In genomic region chr15:99386796-99387195, GRCm38 (mm10) we compare ENCODE assay signal across 18 mouse cellular contexts. TPM values are rescaled to one million over a fixed set of nuclear protein-coding genes. Genes with fewer than 3 reads are reported as not detected.
DNase-seq lines count a peak whose midpoint lies in the region; ATAC-seq and TF ChIP-seq lines count a peak whose summit lies in the region.
"Had no signal": no experiment of that assay in that cellular context is flagged by ENCODE, and none has a peak within 500 bp of the region (broad histone marks: within the 10 kb centered on the region; RNA-seq: fewer than 3 reads in every experiment).

No protein-coding gene starts in this region.

- H3K9ac ChIP-seq in kidney, embryonic 16.5 days (replicated peaks; ENCODE audit: low read length): no peak overlapping the region
- H3K9ac ChIP-seq in liver, adult 2 months (ENCODE audit: low read depth, low read length): no peak overlapping the region
- H3K9ac ChIP-seq in liver, embryonic 12.5 days: no peak overlapping the region
- no peak overlapping the region for H3K9ac ChIP-seq in liver, embryonic 16.5 days (ENCODE audit: low read depth, low read length)
- H3K9ac ChIP-seq: forebrain, embryonic 13.5 days; forebrain, postnatal 0 days; heart, embryonic 12.5 days had no signal

- no peaks in the 10 kb centered on the region for H3K36me3 ChIP-seq in kidney, embryonic 16.5 days (ENCODE audit: insufficient read depth, low read length)
- no peaks in the 10 kb centered on the region for H3K36me3 ChIP-seq in liver, adult 2 months (ENCODE audit: control insufficient read depth, insufficient read depth, low read length)
- H3K36me3 ChIP-seq in liver, embryonic 12.5 days: no peaks in the 10 kb centered on the region
- H3K36me3 ChIP-seq in liver, embryonic 16.5 days (ENCODE audit: control insufficient read depth, insufficient read depth): no peaks in the 10 kb centered on the region
- no peaks in the 10 kb centered on the region for H3K36me3 ChIP-seq in small intestine, adult 2 months (ENCODE audit: control insufficient read depth, insufficient read depth, low read length)
- H3K36me3 ChIP-seq: embryonic facial prominence, embryonic 10.5 days; heart, embryonic 12.5 days; hindbrain, embryonic 10.5 days had no signal

- H3K9me3 ChIP-seq in kidney, embryonic 16.5 days (ENCODE audit: low read length): no peaks in the 10 kb centered on the region
- no peaks in the 10 kb centered on the region for H3K9me3 ChIP-seq in liver, embryonic 12.5 days (replicated peaks)
- no peaks in the 10 kb centered on the region for H3K9me3 ChIP-seq in liver, embryonic 16.5 days (replicated peaks; ENCODE audit: control insufficient read depth, low read length)
- H3K9me3 ChIP-seq: embryonic facial prominence, embryonic 10.5 days; forebrain, embryonic 13.5 days; heart, embryonic 12.5 days; hindbrain, embryonic 10.5 days had no signal

- no peak for TF ChIP-seq POLR2A in liver, adult 2 months (IDR thresholded peaks at IDR 0.05; ENCODE audit: extremely low read depth, insufficient read depth, low read length)
- no peak for TF ChIP-seq POLR2A in small intestine, adult 2 months (IDR thresholded peaks at IDR 0.05; ENCODE audit: low read depth, low read length)

- no peaks in the 10 kb centered on the region for H3K27me3 ChIP-seq in kidney, embryonic 16.5 days (ENCODE audit: insufficient read depth, low read length)
- no peaks in the 10 kb centered on the region for H3K27me3 ChIP-seq in liver, adult 2 months (ENCODE audit: control insufficient read depth, insufficient read depth, low read length)
- no peaks in the 10 kb centered on the region for H3K27me3 ChIP-seq in liver, embryonic 12.5 days (replicated peaks)
- no peaks in the 10 kb centered on the region for H3K27me3 ChIP-seq in liver, embryonic 16.5 days (ENCODE audit: control insufficient read depth, insufficient read depth, low read depth, low read length)
- H3K27me3 ChIP-seq in small intestine, adult 2 months (ENCODE audit: control insufficient read depth, insufficient read depth, low read length): no peaks in the 10 kb centered on the region
- H3K27me3 ChIP-seq: forebrain, embryonic 13.5 days; heart, embryonic 12.5 days had no signal

- H3K4me3 ChIP-seq in kidney, embryonic 16.5 days (ENCODE audit: low read length): no peak overlapping the region
- H3K4me3 ChIP-seq in liver, adult 2 months (ENCODE audit: insufficient read depth, low read depth, low read length): no peak overlapping the region
- no peak overlapping the region for H3K4me3 ChIP-seq in liver, embryonic 12.5 days
- H3K4me3 ChIP-seq in liver, embryonic 16.5 days (ENCODE audit: low read depth, low read length): no peak overlapping the region
- no peak overlapping the region for H3K4me3 ChIP-seq in small intestine, adult 2 months (ENCODE audit: low read depth, low read length)
- H3K4me3 ChIP-seq: embryonic facial prominence, embryonic 10.5 days; forebrain, embryonic 13.5 days; gastrocnemius, adult 2 months; heart, embryonic 12.5 days; hindbrain, embryonic 10.5 days had no signal

- peaks cover 12% of the 10 kb centered on the region for H3K4me1 ChIP-seq in kidney, embryonic 16.5 days (ENCODE audit: insufficient read depth, low read length)
- peaks cover 17% of the 10 kb centered on the region for H3K4me1 ChIP-seq in liver, adult 2 months (ENCODE audit: control insufficient read depth, insufficient read depth, low read length)
- H3K4me1 ChIP-seq in liver, embryonic 12.5 days: peaks cover 26% of the 10 kb centered on the region
- H3K4me1 ChIP-seq in liver, embryonic 16.5 days (ENCODE audit: control insufficient read depth, low read depth, low read length): peaks cover 8% of the 10 kb centered on the region
- peaks cover 15% of the 10 kb centered on the region; the same call in 1 of the 2 replicates for H3K4me1 ChIP-seq in small intestine, adult 2 months (ENCODE audit: control insufficient read depth, insufficient read depth, insufficient read length, low read length)
- H3K4me1 ChIP-seq: forebrain, embryonic 13.5 days had no signal

- no peak for TF ChIP-seq CTCF in liver, adult 2 months (IDR thresholded peaks at IDR 0.05; ENCODE audit: low read depth, low read length)
- no peak for TF ChIP-seq CTCF in small intestine, adult 2 months (IDR thresholded peaks at IDR 0.05; ENCODE audit: extremely low read depth, insufficient read length, insufficient replicate concordance, low read depth, low read length)

- H3K79me2 ChIP-seq in liver, adult 2 months (ENCODE audit: control insufficient read depth, insufficient read depth, low read length): no peaks in the 10 kb centered on the region; the same call in 1 of the 2 replicates

- peak; percentile 71 for DNase-seq in kidney, adult 8-10 months
- DNase-seq in liver, adult 2 months (ENCODE audit: extremely low read depth, low read depth, low spot score): peak; percentile 81
- DNase-seq in frontal cortex, postnatal 10 days (ENCODE audit: low spot score in 2 of 2): no peak
- DNase-seq: adrenal gland, adult 2 months; adrenal gland, postnatal 25 days; cerebellum, adult 2 months; cerebellum, postnatal 10 days; forebrain, postnatal 0 days; gastrocnemius, adult 2 months; gastrocnemius, postnatal 25 days had no signal

- ATAC-seq in kidney, embryonic 16.5 days (ENCODE audit: low FRiP score, low TSS enrichment): no peak
- ATAC-seq in liver, embryonic 12.5 days: no peak
- ATAC-seq in liver, embryonic 16.5 days (ENCODE audit: low read depth): peak; percentile 42; the same call in 1 of the 2 replicates
- ATAC-seq: forebrain, embryonic 13.5 days; forebrain, postnatal 0 days had no signal

- no peak overlapping the region for H3K4me2 ChIP-seq in kidney, embryonic 16.5 days (replicated peaks; ENCODE audit: low read depth, low read length)
- H3K4me2 ChIP-seq in liver, embryonic 12.5 days: no peak overlapping the region
- H3K4me2 ChIP-seq in liver, embryonic 16.5 days (ENCODE audit: low read depth, low read length): no peak overlapping the region
- H3K4me2 ChIP-seq: forebrain, embryonic 13.5 days; heart, embryonic 12.5 days had no signal

- WGBS in kidney, embryonic 16.5 days: 80% methylated on average over 3 of the region's 3 CpGs
- WGBS in liver, adult 2 months: 18% methylated on average over 3 of the region's 3 CpGs
- WGBS in liver, embryonic 12.5 days (ENCODE audit: insufficient replicate concordance): 69% methylated on average over 3 of the region's 3 CpGs
- 40% methylated on average over 3 of the region's 3 CpGs for WGBS in liver, embryonic 16.5 days (ENCODE audit: insufficient replicate concordance)
- 36% methylated on average over 3 of the region's 3 CpGs for WGBS in small intestine, adult 2 months

- no peak overlapping the region for H3K27ac ChIP-seq in kidney, embryonic 16.5 days (ENCODE audit: low read length)
- peak overlapping the region; percentile 79 for H3K27ac ChIP-seq in liver, adult 2 months (replicated peaks; ENCODE audit: insufficient read depth, low read depth, low read length)
- no peak overlapping the region for H3K27ac ChIP-seq in liver, embryonic 12.5 days
- H3K27ac ChIP-seq in liver, embryonic 16.5 days (ENCODE audit: low read length): peak overlapping the region; percentile 45; the same call in 1 of the 2 replicates
- peak overlapping the region; percentile 42 for H3K27ac ChIP-seq in small intestine, adult 2 months (ENCODE audit: insufficient read depth, low read depth, low read length)
- H3K27ac ChIP-seq: embryonic facial prominence, embryonic 10.5 days; forebrain, embryonic 13.5 days; gastrocnemius, adult 2 months; hindbrain, embryonic 10.5 days had no signal

RNA-seq across cellular contexts. Expression of gene Tmbim6, which starts 5.9 kb away (rescaled TPM):
- 634 and 653 TPM in 2 replicates for polyA plus RNA-seq in kidney, embryonic 16.5 days (2015; fragmentation: Nextera tagmentation; extraction: Ambion mirVana)
- 699 and 816 TPM in 2 replicates for total RNA-seq in liver, adult 2 months (2014; rRNA removed)
- 2,160 and 2,362 TPM in 2 replicates for polyA plus RNA-seq in liver, adult 2 months (2012; rRNA removed)
- polyA plus RNA-seq in liver, embryonic 12.5 days (2016; fragmentation: Nextera tagmentation; extraction: Ambion mirVana): 199 and 201 TPM in 2 replicates
- polyA plus RNA-seq in liver, embryonic 16.5 days (2015; fragmentation: Nextera tagmentation; extraction: Ambion mirVana): 309 and 359 TPM in 2 replicates
- 672 and 1,662 TPM in 2 replicates for polyA plus RNA-seq in small intestine, adult 2 months (2012; rRNA removed)

RNA-seq across cellular contexts. Expression of gene Fmnl3, which starts 16.5 kb away (rescaled TPM):
- 27.1 and 29.8 TPM in 2 replicates for polyA plus RNA-seq in kidney, embryonic 16.5 days (2015; fragmentation: Nextera tagmentation; extraction: Ambion mirVana)
- 1.3 and 2.5 TPM in 2 replicates for total RNA-seq in liver, adult 2 months (2014; rRNA removed)
- polyA plus RNA-seq in liver, adult 2 months (2012; rRNA removed): 1.7 and 2.2 TPM in 2 replicates
- polyA plus RNA-seq in liver, embryonic 12.5 days (2016; fragmentation: Nextera tagmentation; extraction: Ambion mirVana): 7.4 and 8.6 TPM in 2 replicates
- polyA plus RNA-seq in liver, embryonic 16.5 days (2015; fragmentation: Nextera tagmentation; extraction: Ambion mirVana): 2.9 and 3.0 TPM in 2 replicates
- polyA plus RNA-seq in small intestine, adult 2 months (2012; rRNA removed): 4.2 and 8.2 TPM in 2 replicates

Comparison
In these comparisons a context has a peak if more than half of its experiments do, and no peak if none do; other contexts are left out.
1. H3K27ac ChIP-seq: peak in liver, adult 2 months (single experiment), liver, embryonic 16.5 days (single experiment) and small intestine, adult 2 months (single experiment); none in kidney, embryonic 16.5 days (single experiment) and liver, embryonic 12.5 days (single experiment).
2. DNase-seq: peak in kidney, adult 8-10 months (2 of 2) and liver, adult 2 months (single experiment); none in frontal cortex, postnatal 10 days (0 of 2).